Mouse (Mus musculus) ES-Bruce4 (cell line): ENCODE data around the gene Lnx2. TPM values are rescaled to one million over a fixed set of nuclear protein-coding genes. Genes with fewer than 3 reads are reported as not detected.

ENCODE experiments used
- H3K27ac ChIP-seq: 2 replicates; pipeline ENCODE4 v1.5.1; 2012; ENCODE audit warnings: low read length, inconsistent platforms; ENCODE audit not compliant: insufficient read depth
- H3K27me3 ChIP-seq: 2 replicates; pipeline ENCODE4 v1.6.1; 2012; ENCODE audit warnings: mild to moderate bottlenecking, low read length, inconsistent platforms; ENCODE audit not compliant: control insufficient read depth, poor library complexity, insufficient read depth, severe bottlenecking
- H3K36me3 ChIP-seq: 2 replicates; pipeline ENCODE4 v1.6.1; 2012; ENCODE audit warnings: inconsistent platforms, mild to moderate bottlenecking, low read length, moderate library complexity; ENCODE audit not compliant: control insufficient read depth, poor library complexity, insufficient read depth, severe bottlenecking
- H3K4me1 ChIP-seq: one replicate; pipeline ENCODE4 v1.8.1; 2011; ENCODE audit warnings: low read length; ENCODE audit not compliant: control insufficient read depth, insufficient read depth
- H3K4me3 ChIP-seq: 2 replicates; pipeline ENCODE4 v1.5.1; 2011; ENCODE audit warnings: low read depth, mild to moderate bottlenecking, low read length
- H3K9ac ChIP-seq: 2 replicates; pipeline ENCODE4 v1.6.1; 2012; ENCODE audit warnings: low read depth, mild to moderate bottlenecking, inconsistent platforms; ENCODE audit not compliant: poor library complexity, severe bottlenecking
- H3K9me3 ChIP-seq: replicated peaks from 2 replicates; pipeline ENCODE4 v1.6.1; 2012; ENCODE audit warnings: mild to moderate bottlenecking, low read length, inconsistent platforms; ENCODE audit not compliant: control insufficient read depth, poor library complexity, insufficient read depth, severe bottlenecking
- CTCF ChIP-seq: IDR thresholded peaks from one replicate; pipeline ENCODE4 v1.8.1; 2011; ENCODE audit warnings: low read depth, low read length
- EP300 ChIP-seq: IDR thresholded peaks from 2 replicates; pipeline ENCODE4 v1.6.1; 2011; ENCODE audit warnings: low read depth, low read length; ENCODE audit not compliant: insufficient read depth
- POLR2A ChIP-seq: IDR thresholded peaks from one replicate; pipeline ENCODE4 v1.8.1; 2011; ENCODE audit warnings: low read length; ENCODE audit not compliant: insufficient read depth
- polyA plus RNA-seq: library from polyadenylated mRNA; stranded (reverse); fragments of >200 nt; gene quantifications from 2 replicates; pipeline ENCODE4 v1.2.4, GENCODE M21; 2011; ENCODE audit warnings: low read depth; ENCODE audit not compliant: missing spikeins, insufficient read depth, insufficient read length

Lnx2 gene
- polyA plus RNA-seq, 1 experiment = 9.0 TPM

DNA sequence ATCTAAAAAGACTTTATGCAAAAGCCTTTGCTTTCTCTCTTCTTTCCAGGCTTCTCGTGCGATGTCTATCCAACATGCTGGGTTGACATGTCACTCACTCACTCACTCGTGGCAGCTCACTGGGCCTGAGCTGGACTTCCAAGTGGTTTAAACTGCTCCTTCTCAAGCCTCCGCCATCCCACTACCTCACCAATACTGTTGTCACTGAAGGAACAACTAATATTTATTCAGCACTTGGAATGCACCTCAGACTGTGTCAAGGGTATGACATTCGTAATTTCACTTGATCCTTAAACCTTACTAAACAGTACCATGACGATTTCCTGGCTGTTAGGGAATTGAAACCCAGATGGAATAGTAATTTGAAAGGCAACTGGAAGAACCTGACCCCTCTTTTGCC, 2.6 kb downstream of the Lnx2 start:
- H3K4me1 ChIP-seq = no peaks in the 10 kb centered on the region
- TF ChIP-seq CTCF = no peak
- TF ChIP-seq EP300 = no peak
- TF ChIP-seq POLR2A = no peak
- no peak overlapping the region for H3K9ac ChIP-seq
- no peak overlapping the region for H3K27ac ChIP-seq
- H3K36me3 ChIP-seq = peaks cover 4% of the 10 kb centered on the region
- H3K9me3 ChIP-seq = no peaks in the 10 kb centered on the region
- no peak overlapping the region for H3K4me3 ChIP-seq
- H3K27me3 ChIP-seq = no peaks in the 10 kb centered on the region

DNA sequence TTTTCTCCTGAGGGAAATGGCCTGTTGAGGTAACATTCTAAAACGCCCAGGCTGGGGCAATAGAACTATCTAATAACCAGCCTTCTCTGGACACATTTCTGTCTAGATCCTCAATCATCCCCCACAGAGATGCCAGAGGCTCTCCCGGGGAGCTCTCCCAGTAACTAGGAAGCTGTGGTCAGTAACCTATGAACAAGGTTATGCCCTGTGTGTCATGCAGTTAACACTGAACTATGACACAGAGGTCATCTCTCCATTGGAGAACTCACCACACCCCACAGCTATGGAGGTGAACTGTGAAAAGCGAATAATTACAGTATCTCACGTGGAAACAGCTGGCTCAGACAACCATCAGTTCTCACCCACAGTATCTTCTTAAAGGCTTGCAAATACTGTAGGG, 4.5 kb downstream of the Lnx2 start:
- Histone ChIP-seq H3K27ac (no peak overlapping the region), H3K9ac (no peak overlapping the region), H3K4me1 (peaks cover 2% of the 10 kb centered on the region), H3K27me3 (no peaks in the 10 kb centered on the region), H3K36me3 (no peaks in the 10 kb centered on the region), H3K9me3 (no peaks in the 10 kb centered on the region), H3K4me3 (no peak overlapping the region)
- TF ChIP-seq CTCF = no peak

DNA sequence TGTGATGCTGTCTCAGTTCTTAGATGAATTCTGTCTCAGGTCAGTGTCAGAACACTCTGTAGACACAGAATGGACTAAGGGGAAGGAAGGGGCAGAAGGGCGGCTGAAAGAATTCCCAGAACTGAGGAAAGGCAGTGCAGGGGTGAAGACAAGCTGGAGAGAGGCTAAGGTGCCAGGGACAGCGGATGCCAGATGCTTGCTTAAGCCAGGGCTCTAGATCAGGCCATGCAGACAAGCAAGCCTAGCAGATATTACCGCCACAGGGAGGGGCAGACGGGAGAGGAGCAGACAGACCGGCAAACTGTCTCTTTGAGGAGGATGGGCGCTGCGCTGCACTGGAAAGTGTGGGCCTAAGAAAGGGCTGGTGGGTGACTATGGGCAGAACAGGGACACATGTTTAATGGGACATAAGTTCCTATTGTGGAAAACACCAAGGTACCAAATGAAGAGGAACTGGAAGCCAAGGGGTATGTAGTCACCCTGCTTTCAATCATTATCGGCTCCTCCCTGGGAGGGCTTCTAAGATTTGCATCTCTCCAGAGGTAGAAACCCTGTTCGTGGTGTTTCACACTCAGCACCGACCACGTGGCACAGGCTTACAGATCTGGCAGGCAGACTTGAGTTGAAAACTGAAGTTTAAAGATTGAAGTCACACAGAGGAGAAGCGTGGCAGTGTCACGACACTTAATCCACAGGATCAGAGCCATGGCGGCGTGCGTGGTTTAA, 5.4 kb downstream of the Lnx2 start:
- Histone ChIP-seq H3K9ac (no peak overlapping the region), H3K36me3 (no peaks in the 10 kb centered on the region), H3K27ac (0 out of 2 replicates have a peak overlapping the region, but pooled peaks have one; percentile 0), H3K4me1 (peaks cover 2% of the 10 kb centered on the region), H3K4me3 (no peak overlapping the region), H3K27me3 (no peaks in the 10 kb centered on the region), H3K9me3 (no peaks in the 10 kb centered on the region)
- TF ChIP-seq CTCF = no peak
- TF ChIP-seq EP300 = no peak
- no peak for TF ChIP-seq POLR2A

DNA sequence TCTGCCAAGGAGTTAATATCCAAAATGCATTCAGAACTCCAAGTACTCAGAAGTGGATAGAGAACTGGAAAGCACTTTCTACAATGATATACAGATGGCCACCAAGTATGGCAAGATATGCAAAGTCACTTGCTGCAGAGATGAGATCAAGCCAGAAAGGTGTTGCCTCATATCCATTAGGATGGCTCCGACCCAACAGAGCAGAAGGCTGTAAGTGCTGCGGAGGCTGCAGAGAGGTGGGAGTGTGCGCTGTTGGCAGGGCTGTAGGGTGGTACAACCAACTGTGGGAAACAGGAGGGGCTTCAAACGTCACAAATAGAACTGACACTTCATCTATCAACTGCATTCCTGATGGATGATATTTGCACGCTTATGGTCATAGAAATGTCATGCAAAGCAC, 7.5 kb downstream of the Lnx2 start:
- Histone ChIP-seq H3K4me1 (peaks cover 5% of the 10 kb centered on the region), H3K9ac (no peak overlapping the region), H3K27me3 (no peaks in the 10 kb centered on the region), H3K36me3 (no peaks in the 10 kb centered on the region), H3K9me3 (no peaks in the 10 kb centered on the region), H3K4me3 (no peak overlapping the region), H3K27ac (no peak overlapping the region)
- TF ChIP-seq POLR2A (no peak), CTCF (no peak), EP300 (no peak)

DNA sequence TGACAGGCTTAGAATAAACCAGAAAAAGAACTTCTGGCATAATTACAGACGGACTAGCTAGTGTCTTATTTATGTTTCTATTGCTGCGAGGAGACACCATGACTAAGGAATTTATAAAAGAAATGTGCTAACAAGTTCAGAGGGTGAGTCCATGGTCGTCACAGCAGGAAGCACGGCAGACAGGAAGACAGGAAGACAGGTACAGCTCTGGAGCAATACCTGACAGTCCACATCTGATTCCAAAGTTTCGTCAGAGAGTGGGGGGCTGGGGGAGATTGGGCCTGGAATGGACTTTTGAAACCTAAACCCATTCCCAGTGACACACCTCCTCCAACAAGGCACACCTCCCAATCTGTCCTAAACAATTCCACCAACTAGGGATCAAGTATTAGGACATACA, 9.4 kb downstream of the Lnx2 start:
- H3K27ac ChIP-seq = peak overlapping the region; percentile 75
- no peak overlapping the region for H3K9ac ChIP-seq
- peaks cover 8% of the 10 kb centered on the region for H3K4me1 ChIP-seq
- no peaks in the 10 kb centered on the region for H3K9me3 ChIP-seq
- no peak for TF ChIP-seq POLR2A
- TF ChIP-seq EP300 = peak; percentile 64; the same call in 1 of the 2 replicates
- TF ChIP-seq CTCF = no peak
- H3K4me3 ChIP-seq = no peak overlapping the region
- no peaks in the 10 kb centered on the region for H3K27me3 ChIP-seq
- H3K36me3 ChIP-seq = no peaks in the 10 kb centered on the region

DNA sequence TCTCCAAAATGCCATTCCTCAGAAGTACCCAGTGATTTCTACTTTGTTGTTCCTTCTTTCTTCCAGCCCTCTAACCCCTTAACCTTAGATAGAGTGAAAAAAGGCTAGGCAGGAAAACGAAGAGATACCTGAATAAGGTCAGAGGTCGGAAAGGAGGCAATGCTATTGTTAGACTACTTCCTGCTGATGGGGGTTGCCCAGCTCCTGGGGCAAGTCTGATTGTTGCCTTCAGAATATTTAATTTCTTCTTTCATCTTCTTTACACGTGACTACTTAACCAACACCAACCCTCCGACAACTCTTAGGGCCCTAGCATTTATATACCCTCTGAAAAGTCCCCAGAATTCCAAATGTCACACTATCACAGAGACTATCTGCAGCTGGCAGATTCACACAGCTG, 10.3 kb downstream of the Lnx2 start:
- Histone ChIP-seq H3K9ac (no peak overlapping the region), H3K27ac (peak overlapping the region; percentile 41), H3K4me3 (no peak overlapping the region), H3K36me3 (no peaks in the 10 kb centered on the region), H3K27me3 (no peaks in the 10 kb centered on the region), H3K4me1 (peaks cover 8% of the 10 kb centered on the region), H3K9me3 (no peaks in the 10 kb centered on the region)
- TF ChIP-seq EP300 (peak; percentile 66; the same call in 1 of the 2 replicates), POLR2A (no peak)
